Mouse (Mus musculus): Measurements from ENCODE around the gene Hcrtr1. TPM values are rescaled to one million over a fixed set of nuclear protein-coding genes. Genes with fewer than 3 reads are reported as not detected.

The Hcrtr1 gene
- polyA plus RNA-seq, 1 experiment from 2014 or later: 0.46 TPM

DNA sequence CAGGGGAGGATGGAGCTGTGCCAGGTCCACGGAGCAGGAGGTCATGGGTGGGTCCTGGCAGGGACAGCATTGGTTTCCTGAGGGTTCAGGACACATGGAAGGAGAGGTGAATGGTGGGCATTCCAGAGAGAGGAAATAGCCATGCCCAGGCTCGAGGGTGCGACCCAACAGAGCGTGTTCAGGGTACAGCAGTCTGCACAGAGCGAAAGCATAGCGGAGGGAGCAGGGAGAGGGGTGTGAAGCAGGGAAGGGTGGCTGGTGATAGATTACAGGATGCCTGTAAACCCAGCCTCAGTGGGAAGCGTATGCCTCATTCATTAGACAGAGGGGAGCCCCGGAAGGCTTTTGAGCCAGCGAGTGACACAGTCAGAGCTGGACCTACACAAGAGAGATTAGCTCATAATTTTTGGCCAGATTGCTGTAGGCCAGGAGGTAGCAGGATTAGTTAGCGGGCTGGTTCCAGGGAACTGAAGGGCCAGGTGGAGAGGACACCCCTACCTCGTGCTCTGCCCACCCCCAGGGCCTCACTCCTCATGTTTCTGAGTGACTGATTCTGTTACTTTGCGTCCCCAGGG is 53.8 kb downstream of the Hcrtr1 start:
- Histone ChIP-seq H3K9ac (ENCODE audit: low read depth, low read length) (no peak overlapping the region), H3K4me2 (replicated peaks; ENCODE audit: low read depth, low read length) (no peak overlapping the region), H3K36me3 (ENCODE audit: control insufficient read depth, insufficient read depth, low read length) (no peaks in the 10 kb centered on the region), H3K9me3 (ENCODE audit: control insufficient read depth, low read length) (no peaks in the 10 kb centered on the region), H3K4me3 (ENCODE audit: low read depth, low read length) (no peak overlapping the region), H3K27me3 (ENCODE audit: control insufficient read depth, insufficient read depth, low read length) (no peaks in the 10 kb centered on the region), H3K27ac (ENCODE audit: low read depth, low read length) (no peak overlapping the region), H3K4me1 (replicated peaks; ENCODE audit: control insufficient read depth, insufficient read depth, low read length) (no peaks in the 10 kb centered on the region)
- ATAC-seq (ENCODE audit: low FRiP score) (no peak), DNase-seq (ENCODE audit: low spot score) (no peak)
- WGBS: 77% methylated on average over 12 of the region's 12 CpGs

DNA sequence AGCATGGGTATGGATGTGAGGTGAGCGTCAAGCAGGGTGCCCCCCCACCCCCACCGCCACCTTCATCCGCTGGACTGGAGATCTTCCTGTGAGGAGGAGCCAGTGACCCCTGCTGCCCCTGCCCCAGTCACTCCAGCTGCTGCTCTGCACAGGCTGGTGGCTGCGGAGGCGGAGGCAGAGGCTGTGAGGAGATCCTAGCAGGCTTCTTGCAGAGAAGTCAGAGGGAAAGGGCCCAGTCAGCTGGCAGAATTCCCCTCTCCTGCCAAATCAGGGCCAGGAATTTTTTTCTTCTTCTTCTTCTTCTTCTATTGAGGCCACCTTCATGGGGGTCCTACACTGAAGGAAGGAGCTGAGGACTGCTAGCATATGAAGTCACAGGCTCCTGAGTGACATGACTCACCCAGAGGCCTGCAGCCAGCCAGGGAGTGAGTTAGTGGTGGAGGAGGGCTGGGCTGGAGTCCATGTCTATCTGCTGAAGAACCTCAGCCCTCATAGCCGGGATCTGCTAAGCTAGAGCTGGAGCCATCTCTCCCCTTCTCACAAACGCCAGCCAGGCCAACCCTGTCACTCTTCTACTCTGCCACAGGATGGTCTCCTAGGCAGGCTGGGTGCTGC is 54.7 kb downstream of the Hcrtr1 start:
- 36% methylated on average over 7 of the region's 7 CpGs for WGBS
- no peaks in the 10 kb centered on the region for H3K9me3 ChIP-seq (ENCODE audit: control insufficient read depth, low read length)
- no peaks in the 10 kb centered on the region for H3K4me1 ChIP-seq (replicated peaks; ENCODE audit: control insufficient read depth, insufficient read depth, low read length)
- H3K27me3 ChIP-seq (ENCODE audit: control insufficient read depth, insufficient read depth, low read length): no peaks in the 10 kb centered on the region
- ATAC-seq (ENCODE audit: low FRiP score) (no peak), DNase-seq (ENCODE audit: low spot score) (no peak)
- no peak overlapping the region for H3K4me2 ChIP-seq (replicated peaks; ENCODE audit: low read depth, low read length)
- no peak overlapping the region for H3K9ac ChIP-seq (ENCODE audit: low read depth, low read length)
- no peak overlapping the region for H3K4me3 ChIP-seq (ENCODE audit: low read depth, low read length)
- H3K36me3 ChIP-seq (ENCODE audit: control insufficient read depth, insufficient read depth, low read length): no peaks in the 10 kb centered on the region
- H3K27ac ChIP-seq (ENCODE audit: low read depth, low read length): no peak overlapping the region

DNA sequence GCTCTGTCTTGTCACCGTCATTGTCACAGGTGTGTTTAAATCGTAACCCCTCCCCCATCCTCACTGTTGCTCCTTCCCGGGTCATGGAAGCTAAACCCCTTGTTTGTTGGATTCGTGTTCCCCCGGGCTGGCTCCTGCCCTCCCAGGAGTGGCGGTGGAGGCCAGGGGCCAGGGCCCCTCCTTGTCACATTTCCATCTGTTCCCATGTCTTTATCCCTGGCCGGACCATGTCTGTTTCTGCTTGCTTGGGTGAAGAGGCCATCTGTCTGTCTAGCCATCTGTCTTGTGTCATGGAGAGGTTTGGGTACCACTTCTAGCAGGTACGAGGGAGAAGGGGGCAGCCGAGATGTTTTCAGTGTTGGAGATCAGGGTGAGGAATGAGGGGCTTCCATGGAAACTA is 56.9 kb downstream of the Hcrtr1 start:
- no peaks in the 10 kb centered on the region for H3K27me3 ChIP-seq (ENCODE audit: control insufficient read depth, insufficient read depth, low read length)
- 53% methylated on average over 9 of the region's 9 CpGs for WGBS
- no peaks in the 10 kb centered on the region for H3K4me1 ChIP-seq (replicated peaks; ENCODE audit: control insufficient read depth, insufficient read depth, low read length)

DNA sequence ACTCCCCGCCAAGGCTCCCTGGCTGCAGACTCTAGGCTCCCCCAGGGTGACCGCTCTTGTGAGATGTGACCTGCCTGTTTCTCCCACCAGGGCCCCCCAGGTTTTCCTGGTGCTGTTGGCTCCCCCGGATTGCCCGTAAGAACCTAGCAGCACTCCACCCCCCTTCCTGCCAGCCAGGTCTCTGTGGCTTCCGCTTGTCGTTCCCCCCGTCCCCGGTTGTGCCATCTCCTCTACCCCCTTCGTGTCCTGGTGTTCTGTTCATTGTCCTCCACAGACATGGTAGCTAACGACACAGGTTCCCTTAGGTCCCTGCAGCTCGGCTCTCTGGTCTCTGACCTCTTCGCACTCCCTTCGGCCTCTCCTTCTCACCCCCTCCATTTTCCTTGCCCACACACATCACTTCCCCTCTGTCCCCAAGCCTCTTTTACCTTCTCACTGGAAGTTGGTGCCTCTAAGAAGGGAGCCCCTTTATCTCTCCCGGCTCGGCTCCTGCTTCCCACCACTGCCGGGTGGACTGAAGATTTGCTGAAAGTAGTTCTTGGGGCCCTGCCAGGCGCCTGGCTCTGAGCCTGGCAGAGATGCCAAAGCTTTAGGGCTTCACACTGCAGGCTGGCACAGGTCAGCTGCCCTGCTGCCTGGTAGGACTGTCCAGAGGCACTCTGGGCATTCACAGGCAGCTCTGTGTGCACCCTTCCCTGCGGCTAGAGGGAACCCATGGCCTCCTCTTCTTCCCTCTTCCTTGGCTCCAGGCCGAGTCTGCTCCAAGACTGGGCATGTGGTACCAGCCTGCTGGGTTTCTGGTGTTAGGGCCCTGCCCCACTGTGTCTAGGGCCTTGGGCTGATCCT is 57.6 kb downstream of the Hcrtr1 start:
- Histone ChIP-seq H3K4me3 (ENCODE audit: low read depth, low read length) (no peak overlapping the region), H3K9ac (ENCODE audit: low read depth, low read length) (no peak overlapping the region), H3K9me3 (ENCODE audit: control insufficient read depth, low read length) (no peaks in the 10 kb centered on the region), H3K4me2 (replicated peaks; ENCODE audit: low read depth, low read length) (no peak overlapping the region), H3K27me3 (ENCODE audit: control insufficient read depth, insufficient read depth, low read length) (no peaks in the 10 kb centered on the region), H3K36me3 (ENCODE audit: control insufficient read depth, insufficient read depth, low read length) (no peaks in the 10 kb centered on the region), H3K4me1 (replicated peaks; ENCODE audit: control insufficient read depth, insufficient read depth, low read length) (no peaks in the 10 kb centered on the region; the same call in 1 of the 2 replicates), H3K27ac (ENCODE audit: low read depth, low read length) (no peak overlapping the region)
- ATAC-seq (ENCODE audit: low FRiP score): no peak
- 78% methylated on average over 19 of the region's 19 CpGs for WGBS
- no peak for DNase-seq (ENCODE audit: low spot score)

More for the DNA sequence above, 56.9 kb downstream of the Hcrtr1 start:
- Histone ChIP-seq H3K9me3 (ENCODE audit: control insufficient read depth, low read length) (no peaks in the 10 kb centered on the region), H3K36me3 (ENCODE audit: control insufficient read depth, insufficient read depth, low read length) (no peaks in the 10 kb centered on the region), H3K4me2 (replicated peaks; ENCODE audit: low read depth, low read length) (no peak overlapping the region), H3K4me3 (ENCODE audit: low read depth, low read length) (no peak overlapping the region), H3K9ac (ENCODE audit: low read depth, low read length) (no peak overlapping the region), H3K27ac (ENCODE audit: low read depth, low read length) (no peak overlapping the region)
- ATAC-seq (ENCODE audit: low FRiP score): no peak
- no peak for DNase-seq (ENCODE audit: low spot score)

Other genes starting within 250 kb of the Hcrtr1 start
- 0.08 TPM in 1 of 2 replicates, not detected in the other for gene Spocd1, start 210.1 kb downstream of the Hcrtr1 start, polyA plus RNA-seq (2014; fragmentation: Nextera tagmentation; extraction: Ambion mirVana)
- gene Adgrb2, start 154.5 kb downstream of the Hcrtr1 start, polyA plus RNA-seq (2014; fragmentation: Nextera tagmentation; extraction: Ambion mirVana): 4.5 and 6.3 TPM in 2 replicates
- 5.3 and 9.9 TPM in 2 replicates for gene Col16a1, start 91.5 kb downstream of the Hcrtr1 start, polyA plus RNA-seq (2014; fragmentation: Nextera tagmentation; extraction: Ambion mirVana)
- 71.4 and 72.4 TPM in 2 replicates for gene Pef1, start 36.8 kb downstream of the Hcrtr1 start, polyA plus RNA-seq (2014; fragmentation: Nextera tagmentation; extraction: Ambion mirVana)
- gene Tinagl1, start 35.8 kb upstream of the Hcrtr1 start, polyA plus RNA-seq (2014; fragmentation: Nextera tagmentation; extraction: Ambion mirVana): 8.2 and 10.0 TPM in 2 replicates
- 0.45 and 1.2 TPM in 2 replicates for gene Gm853, start 83.0 kb upstream of the Hcrtr1 start, polyA plus RNA-seq (2014; fragmentation: Nextera tagmentation; extraction: Ambion mirVana)
- gene Serinc2, start 139.8 kb upstream of the Hcrtr1 start, polyA plus RNA-seq (2014; fragmentation: Nextera tagmentation; extraction: Ambion mirVana): 57.9 and 58.8 TPM in 2 replicates
- 27.7 and 29.4 TPM in 2 replicates for gene Fabp3, start 169.2 kb upstream of the Hcrtr1 start, polyA plus RNA-seq (2014; fragmentation: Nextera tagmentation; extraction: Ambion mirVana)
- gene Gm10570, start 169.3 kb upstream of the Hcrtr1 start, polyA plus RNA-seq (2014; fragmentation: Nextera tagmentation; extraction: Ambion mirVana): not detected in 2 replicates
- 79.3 and 85.1 TPM in 2 replicates for gene Zcchc17, start 220.6 kb upstream of the Hcrtr1 start, polyA plus RNA-seq (2014; fragmentation: Nextera tagmentation; extraction: Ambion mirVana)
- gene Snrnp40, start 220.8 kb upstream of the Hcrtr1 start, polyA plus RNA-seq (2014; fragmentation: Nextera tagmentation; extraction: Ambion mirVana): 190 and 204 TPM in 2 replicates